Mouse (Mus musculus) heart, postnatal 0 days (tissue): Measurements from ENCODE around the gene Pepd.

ENCODE experiments used
- CTCF ChIP-seq: IDR thresholded peaks from 2 replicates; pipeline ENCODE4 v1.5.1; 2016; ENCODE audit warnings: antibody characterized with exemption, control low read depth, low read depth
- EP300 ChIP-seq: IDR thresholded peaks from 2 replicates; pipeline ENCODE4 v1.6.1; 2016; ENCODE audit warnings: antibody characterized with exemption, low read depth

DNA sequence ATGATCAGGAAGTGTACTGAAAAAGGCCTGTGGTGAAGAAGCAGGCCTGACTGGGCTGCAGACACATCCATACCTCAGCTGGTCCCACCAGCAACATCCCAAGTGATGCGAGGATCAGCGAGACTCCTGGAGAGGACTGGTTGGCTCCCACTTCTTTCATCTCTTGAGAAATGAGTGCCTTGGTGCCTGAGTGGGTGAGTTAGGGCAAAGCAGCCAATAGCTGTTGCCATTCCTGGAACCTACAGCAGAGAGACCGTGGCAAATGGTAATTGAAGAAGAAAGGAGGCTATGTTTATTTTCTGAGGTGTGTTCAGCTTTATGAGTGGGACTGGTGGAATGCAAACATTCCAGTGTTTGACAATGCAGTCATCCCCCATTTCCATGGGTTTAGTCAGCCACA is 55.2 kb downstream of the Pepd start:
- TF ChIP-seq CTCF (no peak), EP300 (no peak)
